Mouse (Mus musculus) heart, postnatal 0 days (tissue): ENCODE measurements at regions not wholly inside any gene's neighbourhood (a gene's known extent, or its start where the extent isn't known, plus 50 kb on each side); places are given as distances from the start of the nearest gene placed in this dataset.
A peak's percentile ranks its signal among the peaks of the same experiment; 100 is the strongest.

ENCODE experiments used
- ATAC-seq: fragments of 200-750 bp; cut with Nextera tagmentation; 2 replicates; pipeline ENCODE4 v1.8.0; 2017; ENCODE audit warnings: low read depth, moderate number of reproducible peaks, moderate library complexity; ENCODE audit not compliant: insufficient read depth
- DNase-seq: peaks from one replicate; pipeline ENCODE4 v3.0.0-alpha.2; 2016; ENCODE audit warnings: low spot score
- H3K27ac ChIP-seq: fragments of 300-500 bp; sonication (generic); 2 replicates; pipeline ENCODE4 v1.5.1; 2014; ENCODE audit warnings: low read depth, mild to moderate bottlenecking
- H3K27me3 ChIP-seq: fragments of 300-500 bp; sonication (generic); 2 replicates; pipeline ENCODE4 v1.6.1; 2014; ENCODE audit warnings: low read length, mixed read lengths; ENCODE audit not compliant: control insufficient read depth, insufficient read depth
- H3K36me3 ChIP-seq: fragments of 300-500 bp; sonication (generic); replicated peaks from 2 replicates; pipeline ENCODE4 v1.6.1; 2014; ENCODE audit warnings: low read length, mixed read lengths; ENCODE audit not compliant: control insufficient read depth, insufficient read depth
- H3K4me1 ChIP-seq: fragments of 300-500 bp; sonication (generic); 2 replicates; pipeline ENCODE4 v1.6.1; 2014; ENCODE audit warnings: antibody characterized with exemption; ENCODE audit not compliant: control insufficient read depth, insufficient read depth
- H3K4me2 ChIP-seq: fragments of 300-500 bp; sonication (generic); 2 replicates; pipeline ENCODE4 v1.6.1; 2014; ENCODE audit warnings: low read depth, mild to moderate bottlenecking, low read length, moderate library complexity
- H3K4me3 ChIP-seq: fragments of 300-500 bp; sonication (generic); 2 replicates; pipeline ENCODE4 v1.5.1; 2014; ENCODE audit warnings: low read depth, low read length
- H3K9ac ChIP-seq: fragments of 300-500 bp; sonication (generic); replicated peaks from 2 replicates; pipeline ENCODE4 v1.6.1; 2014; ENCODE audit warnings: low read depth, low read length, mixed read lengths
- H3K9me3 ChIP-seq: fragments of 300-500 bp; sonication (generic); replicated peaks from 2 replicates; pipeline ENCODE4 v1.6.1; 2016; ENCODE audit warnings: low read length; ENCODE audit not compliant: control insufficient read depth
- CTCF ChIP-seq: IDR thresholded peaks from 2 replicates; pipeline ENCODE4 v1.5.1; 2016; ENCODE audit warnings: antibody characterized with exemption, control low read depth, low read depth
- EP300 ChIP-seq: IDR thresholded peaks from 2 replicates; pipeline ENCODE4 v1.6.1; 2016; ENCODE audit warnings: antibody characterized with exemption, low read depth
- WGBS: fragments of 180-500 bp; shearing (Covaris S2); extraction: QIAGEN DNeasy Blood & Tissue Kit; methylation state at CpG from one replicate; pipeline ENCODE4 v1.1.7; 2014; 5-methylcytosine and 5-hydroxymethylcytosine counted together

DNA sequence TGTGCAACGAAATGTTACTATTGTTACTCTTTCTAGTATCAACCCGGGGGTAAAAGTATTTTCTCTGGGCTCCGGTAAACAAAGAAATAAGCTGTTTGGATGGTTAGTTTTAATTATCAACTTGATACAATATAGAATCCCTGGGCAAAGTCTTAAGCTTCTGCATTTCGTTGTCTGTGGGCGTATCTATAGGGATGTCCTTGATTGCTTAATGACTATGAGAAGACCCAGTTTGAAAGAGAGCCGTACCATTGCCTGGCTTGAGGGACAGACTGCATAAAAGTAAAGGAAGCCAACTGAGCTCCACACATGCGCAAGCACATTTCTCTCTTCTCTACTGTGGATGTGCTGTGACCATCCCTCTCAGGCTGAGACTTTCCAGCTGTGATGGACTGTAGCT lies 80.1 kb upstream of the Nrbf2 start:
- Histone ChIP-seq H3K9me3 (no peaks in the 10 kb centered on the region), H3K4me3 (no peak overlapping the region), H3K4me2 (no peak overlapping the region), H3K27me3 (no peaks in the 10 kb centered on the region), H3K4me1 (no peaks in the 10 kb centered on the region), H3K36me3 (no peaks in the 10 kb centered on the region), H3K9ac (no peak overlapping the region), H3K27ac (no peak overlapping the region)
- TF ChIP-seq EP300, result no peak
- TF ChIP-seq CTCF, result no peak
- ATAC-seq, result no peak
- WGBS, result 88% methylated on average over 7 of the region's 7 CpGs
- DNase-seq, result no peak

DNA sequence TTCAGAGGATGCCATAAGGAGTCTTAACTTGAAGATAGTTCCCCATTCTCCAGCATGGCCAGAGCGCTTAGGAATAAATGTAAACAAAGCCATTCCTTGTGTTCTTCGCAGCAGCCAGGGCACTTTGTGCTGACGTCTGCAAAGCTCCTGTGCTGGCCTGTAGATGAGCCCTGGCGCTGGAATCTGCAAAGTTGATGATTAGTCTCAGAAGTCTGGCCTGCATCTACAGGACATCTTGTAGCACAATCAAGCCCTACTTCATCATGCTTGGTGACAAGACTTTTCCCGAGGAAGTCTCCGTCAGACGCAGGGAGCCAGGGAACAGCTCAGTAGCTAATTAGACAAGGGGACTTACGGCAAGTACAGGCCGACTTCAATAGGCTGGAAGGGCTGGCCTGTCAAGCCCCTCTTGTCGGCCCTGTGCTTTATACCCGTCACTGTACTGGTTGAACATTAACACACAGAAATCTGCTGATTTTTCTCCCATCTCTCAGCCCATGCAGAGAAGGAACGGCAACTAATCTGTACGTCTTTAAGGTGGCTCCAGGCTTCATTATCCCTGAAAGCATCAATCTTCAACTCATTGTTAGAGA lies 87.6 kb upstream of the Nrbf2 start:
- Histone ChIP-seq H3K36me3 (no peaks in the 10 kb centered on the region), H3K9ac (no peak overlapping the region), H3K27ac (no peak overlapping the region), H3K27me3 (no peaks in the 10 kb centered on the region), H3K4me3 (no peak overlapping the region), H3K4me2 (no peak overlapping the region), H3K9me3 (no peaks in the 10 kb centered on the region), H3K4me1 (no peaks in the 10 kb centered on the region)
- 34% methylated on average over 13 of the region's 13 CpGs for WGBS
- no peak for DNase-seq
- ATAC-seq, result no peak
- TF ChIP-seq CTCF (no peak), EP300 (no peak)

DNA sequence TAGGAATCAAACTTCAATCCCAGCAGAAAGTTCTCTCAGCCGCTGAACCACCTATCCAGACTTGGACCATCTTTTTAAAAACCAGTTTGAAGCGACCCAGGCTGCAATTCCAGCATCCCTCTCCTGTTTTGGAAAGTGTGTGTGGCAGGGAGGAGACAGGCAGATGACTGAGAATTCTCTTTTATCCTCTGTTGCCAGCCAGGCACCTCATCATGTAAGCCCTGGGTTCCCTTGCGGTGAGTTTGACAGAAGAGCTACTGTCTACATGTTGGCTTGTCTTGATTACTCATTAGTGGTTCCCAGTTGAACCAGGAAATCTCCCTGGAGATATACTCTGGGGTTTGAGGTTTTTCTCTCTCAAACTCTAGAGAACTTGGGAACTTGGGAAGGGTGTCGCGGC lies 91.5 kb upstream of the Nrbf2 start:
- WGBS, result 92% methylated on average over 5 of the region's 5 CpGs
- no peak for TF ChIP-seq CTCF
- no peak for TF ChIP-seq EP300
- Histone ChIP-seq H3K27ac (no peak overlapping the region), H3K9me3 (no peaks in the 10 kb centered on the region), H3K9ac (no peak overlapping the region), H3K4me2 (no peak overlapping the region), H3K4me3 (no peak overlapping the region), H3K27me3 (no peaks in the 10 kb centered on the region), H3K36me3 (no peaks in the 10 kb centered on the region), H3K4me1 (no peaks in the 10 kb centered on the region)
- no peak for ATAC-seq
- DNase-seq, result no peak

DNA sequence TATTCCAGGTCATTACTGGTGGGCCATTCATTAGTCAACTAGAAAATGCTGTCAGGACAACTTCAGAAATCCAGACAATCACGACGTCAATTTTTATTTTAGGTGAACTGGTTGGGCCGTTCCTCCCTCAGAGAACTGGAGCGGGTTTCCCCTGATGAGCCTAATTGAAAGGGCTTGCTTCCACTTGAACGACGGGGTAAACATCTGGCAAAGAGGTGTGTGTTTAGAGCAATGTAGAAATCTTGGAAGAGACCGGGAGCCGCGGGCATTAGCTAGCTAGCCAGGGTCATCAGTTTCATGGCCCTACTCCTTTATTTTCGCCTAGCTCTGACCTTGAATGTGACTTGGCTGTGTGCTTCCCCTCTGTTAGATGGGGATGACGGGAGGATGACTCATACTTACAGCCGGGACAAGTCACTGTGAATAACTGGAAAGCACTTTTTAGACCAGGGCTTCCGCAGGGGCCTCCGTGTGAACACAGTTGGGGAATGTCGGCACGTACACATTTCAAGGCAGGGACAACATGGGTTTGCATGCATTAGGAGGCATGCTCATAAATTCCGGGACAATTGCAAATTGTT lies 92.6 kb upstream of the Nrbf2 start:
- H3K4me2 ChIP-seq, result peak overlapping the region; percentile 6; the same call in 1 of the 2 replicates
- peak; percentile 15 for DNase-seq
- no peak overlapping the region for H3K9ac ChIP-seq
- no peak overlapping the region for H3K4me3 ChIP-seq
- H3K4me1 ChIP-seq, result no peaks in the 10 kb centered on the region
- no peak for TF ChIP-seq EP300
- TF ChIP-seq CTCF, result no peak
- peak; percentile 62 for ATAC-seq
- WGBS, result 36% methylated on average over 17 of the region's 17 CpGs
- no peaks in the 10 kb centered on the region for H3K27me3 ChIP-seq
- H3K27ac ChIP-seq, result no peak overlapping the region
- no peaks in the 10 kb centered on the region for H3K36me3 ChIP-seq
- no peaks in the 10 kb centered on the region for H3K9me3 ChIP-seq

DNA sequence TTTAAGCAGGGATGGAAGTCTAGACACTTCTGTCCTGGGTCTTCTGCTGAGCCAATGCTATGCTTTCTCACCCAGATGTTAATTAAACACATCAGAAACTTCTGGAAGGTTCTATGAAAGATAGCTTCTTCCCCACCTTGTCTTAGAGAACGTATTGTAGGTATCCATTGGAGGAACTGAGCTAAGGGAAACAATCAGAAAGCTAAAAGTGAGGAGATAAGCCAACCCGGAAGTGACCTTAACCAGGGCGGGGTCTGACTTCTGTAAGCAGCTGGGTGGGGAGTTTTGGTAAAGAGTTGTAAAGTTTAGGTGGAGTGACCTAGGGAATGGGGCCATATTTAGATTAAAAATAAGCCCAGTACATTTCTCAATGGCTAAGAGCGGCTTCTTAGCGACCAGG lies 95.1 kb upstream of the Nrbf2 start:
- Histone ChIP-seq H3K9me3 (no peaks in the 10 kb centered on the region), H3K4me1 (no peaks in the 10 kb centered on the region), H3K4me2 (no peak overlapping the region), H3K27ac (no peak overlapping the region), H3K36me3 (no peaks in the 10 kb centered on the region), H3K9ac (no peak overlapping the region), H3K27me3 (no peaks in the 10 kb centered on the region), H3K4me3 (no peak overlapping the region)
- DNase-seq (no peak), ATAC-seq (no peak)
- no peak for TF ChIP-seq CTCF
- no peak for TF ChIP-seq EP300
- 77% methylated on average over 5 of the region's 5 CpGs for WGBS

DNA sequence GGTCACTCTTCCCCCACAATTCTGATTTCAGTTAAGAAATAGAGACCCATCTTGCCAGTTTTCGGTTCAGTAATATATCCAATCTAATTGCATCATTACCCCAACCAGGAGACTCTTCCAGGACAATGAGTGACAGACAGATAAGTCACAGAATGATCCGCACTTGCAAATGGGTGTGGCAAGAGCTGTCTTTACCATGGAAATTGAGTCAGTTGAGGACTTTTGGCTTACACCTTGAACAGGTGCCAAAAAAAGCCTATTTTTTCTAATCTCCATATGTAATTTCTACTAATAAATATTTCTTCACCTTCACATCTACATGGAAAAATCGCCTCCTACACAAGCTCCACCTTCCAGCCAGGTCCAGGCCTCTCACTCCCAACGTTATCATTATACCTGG lies 98.2 kb upstream of the Nrbf2 start:
- Histone ChIP-seq H3K4me2 (no peak overlapping the region), H3K27ac (no peak overlapping the region), H3K9me3 (no peaks in the 10 kb centered on the region), H3K27me3 (no peaks in the 10 kb centered on the region), H3K9ac (no peak overlapping the region), H3K4me3 (no peak overlapping the region), H3K4me1 (no peaks in the 10 kb centered on the region), H3K36me3 (no peaks in the 10 kb centered on the region)
- DNase-seq (no peak), ATAC-seq (no peak)
- WGBS, result 81% methylated on average over 4 of the region's 4 CpGs
- no peak for TF ChIP-seq EP300
- no peak for TF ChIP-seq CTCF
